Mouse (Mus musculus) heart, embryonic 10.5 days (tissue): ENCODE measurements at regions not wholly inside any gene's neighbourhood (a gene's known extent, or its start where the extent isn't known, plus 50 kb on each side); places are given as distances from the start of the nearest gene placed in this dataset.

Experiments used
- DNase-seq: peaks from one replicate; pipeline ENCODE4 v3.0.0-alpha.2; 2017; ENCODE audit warnings: low spot score
- H3K27ac ChIP-seq: fragments of 300-500 bp; sonication (generic); 2 replicates; pipeline ENCODE4 v1.5.1; 2016; ENCODE audit warnings: mild to moderate bottlenecking
- H3K27me3 ChIP-seq: fragments of 300-500 bp; sonication (generic); 2 replicates; pipeline ENCODE4 v1.6.1; 2016; ENCODE audit warnings: mild to moderate bottlenecking; ENCODE audit not compliant: poor library complexity, insufficient read depth, severe bottlenecking
- H3K36me3 ChIP-seq: fragments of 300-500 bp; sonication (generic); 2 replicates; pipeline ENCODE4 v1.6.1; 2016; ENCODE audit warnings: mild to moderate bottlenecking, moderate library complexity
- H3K4me1 ChIP-seq: fragments of 300-500 bp; sonication (generic); 2 replicates; pipeline ENCODE4 v1.6.1; 2016; ENCODE audit warnings: mild to moderate bottlenecking
- H3K4me3 ChIP-seq: fragments of 300-500 bp; sonication (generic); 2 replicates; pipeline ENCODE4 v1.5.1; 2016; ENCODE audit warnings: mild to moderate bottlenecking, moderate library complexity
- H3K9me3 ChIP-seq: fragments of 300-500 bp; sonication (generic); 2 replicates; pipeline ENCODE4 v1.6.1; 2016; ENCODE audit warnings: mild to moderate bottlenecking, moderate library complexity
- WGBS: fragments of 180-500 bp; shearing (Covaris S2); methylation state at CpG from one replicate; pipeline ENCODE4 v1.1.7; 2016; 5-methylcytosine and 5-hydroxymethylcytosine counted together

GRCm38 (mm10) chr9:79525000-79525399 is 193.6 kb downstream of the Col12a1 start:
- DNase-seq = no peak
- Histone ChIP-seq H3K9me3 (no peaks in the 10 kb centered on the region), H3K36me3 (no peaks in the 10 kb centered on the region), H3K4me3 (no peak overlapping the region), H3K4me1 (no peaks in the 10 kb centered on the region; the same call in 1 of the 2 replicates), H3K27ac (no peak overlapping the region), H3K27me3 (no peaks in the 10 kb centered on the region)

DNA sequence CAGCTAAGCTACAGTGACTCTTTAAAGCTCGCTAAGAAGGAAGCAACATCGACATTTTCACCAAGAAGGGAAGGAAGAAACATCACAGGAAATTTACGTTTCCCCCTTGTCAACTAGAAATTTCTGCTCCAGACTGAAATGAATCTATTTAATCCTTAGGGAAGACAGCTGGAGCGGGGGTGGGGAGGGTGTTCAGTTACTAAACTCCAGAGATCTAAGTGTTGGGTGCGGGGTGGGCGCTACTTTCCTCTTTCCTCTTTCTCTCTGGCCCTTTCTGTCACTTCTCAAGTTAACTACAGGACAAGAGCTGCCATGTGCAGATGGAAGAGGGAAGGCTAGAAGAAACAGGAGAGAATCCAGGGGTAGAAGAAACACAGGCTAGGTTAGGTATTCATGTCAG is 192.2 kb downstream of the Col12a1 start:
- DNase-seq = no peak
- Histone ChIP-seq H3K4me1 (no peaks in the 10 kb centered on the region), H3K4me3 (no peak overlapping the region), H3K9me3 (no peaks in the 10 kb centered on the region), H3K27ac (no peak overlapping the region), H3K27me3 (no peaks in the 10 kb centered on the region), H3K36me3 (no peaks in the 10 kb centered on the region)
- 62% methylated on average over 6 of the region's 6 CpGs for WGBS

- H3K27me3 ChIP-seq = no peaks in the 10 kb centered on the region
- no peaks in the 10 kb centered on the region for H3K36me3 ChIP-seq
- no peak overlapping the region for H3K4me3 ChIP-seq
- H3K27ac ChIP-seq = no peak overlapping the region
- H3K9me3 ChIP-seq = no peaks in the 10 kb centered on the region
- H3K4me1 ChIP-seq = no peaks in the 10 kb centered on the region
- DNase-seq = no peak
- 76% methylated on average over 3 of the region's 3 CpGs for WGBS
Observed at GRCm38 (mm10) chr9:79527331-79527730, 191.3 kb downstream of the Col12a1 start.
